Mouse (Mus musculus) olfactory bulb, adult 2 months (tissue): ENCODE measurements around the gene Tmigd3.

ENCODE experiments used
- CTCF ChIP-seq: fragments of 200-500 bp; IDR thresholded peaks from 2 replicates; pipeline ENCODE4 v1.5.1; 2012; ENCODE audit warnings: low read depth, mild to moderate bottlenecking, low read length, moderate library complexity; ENCODE audit not compliant: insufficient read depth
- POLR2A ChIP-seq: fragments of 200-500 bp; IDR thresholded peaks from 2 replicates; pipeline ENCODE4 v1.6.1; 2012; ENCODE audit warnings: mild to moderate bottlenecking, low read depth, low read length, moderate library complexity; ENCODE audit not compliant: insufficient read depth

DNA sequence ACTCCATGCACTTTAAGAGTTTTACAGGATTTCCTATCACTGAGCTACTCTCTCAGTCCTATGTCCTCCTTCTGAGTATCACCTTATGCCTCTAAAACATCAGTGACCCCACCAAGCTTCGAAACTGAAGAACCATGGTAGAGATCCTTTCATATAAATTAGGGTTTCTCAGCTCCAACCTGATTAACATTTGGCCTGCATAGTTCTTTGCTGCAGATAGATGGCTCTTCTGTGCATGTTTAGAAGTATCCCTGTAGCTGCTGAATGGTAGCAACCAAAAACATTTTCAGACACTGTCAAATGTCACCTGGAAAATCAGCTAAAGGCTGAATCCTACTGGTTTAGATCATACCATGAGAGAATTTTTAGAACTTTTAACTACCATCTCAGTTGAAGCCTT, 86.5 kb downstream of the Tmigd3 start:
- no peak for TF ChIP-seq CTCF
- TF ChIP-seq POLR2A: no peak
